ENCODE assay signal across 10 mouse cellular contexts in genomic region chr16:16557738-16558137, GRCm38 (mm10). TPM values are rescaled to one million over a fixed set of nuclear protein-coding genes. Genes with fewer than 3 reads are reported as not detected.
A peak's percentile ranks its signal among the peaks of the same experiment; 100 is the strongest.
DNase-seq lines count a peak whose midpoint lies in the region; ATAC-seq and TF ChIP-seq lines count a peak whose summit lies in the region.
"Had no signal": no experiment of that assay in that cellular context is flagged by ENCODE, and none has a peak within 500 bp of the region (broad histone marks: within the 10 kb centered on the region; RNA-seq: fewer than 3 reads in every experiment).

No protein-coding gene starts in this region.

- H3K4me1 ChIP-seq in cerebellum, adult 2 months (ENCODE audit: control insufficient read depth, insufficient read depth, low read length) = peaks cover 8% of the 10 kb centered on the region
- peaks cover 21% of the 10 kb centered on the region for H3K4me1 ChIP-seq in hindbrain, embryonic 12.5 days
- H3K4me1 ChIP-seq in midbrain, embryonic 13.5 days (replicated peaks) = peaks cover 41% of the 10 kb centered on the region

- TF ChIP-seq POLR2A in cerebellum, adult 2 months (IDR thresholded peaks at IDR 0.05; ENCODE audit: borderline replicate concordance, insufficient read depth, low read length) = no peak

- WGBS in cerebellum, adult 2 months = 18% methylated on average over 4 of the region's 4 CpGs
- WGBS in hindbrain, embryonic 12.5 days = 75% methylated on average over 4 of the region's 4 CpGs
- WGBS in midbrain, embryonic 13.5 days = 89% methylated on average over 4 of the region's 4 CpGs

- no peaks in the 10 kb centered on the region for H3K9me3 ChIP-seq in hindbrain, embryonic 12.5 days (replicated peaks)
- no peaks in the 10 kb centered on the region for H3K9me3 ChIP-seq in midbrain, embryonic 13.5 days
- H3K9me3 ChIP-seq: G1E had no signal

- ATAC-seq in hindbrain, embryonic 12.5 days (ENCODE audit: low FRiP score) = no peak
- ATAC-seq in midbrain, embryonic 13.5 days = no peak

- H3K4me3 ChIP-seq in cerebellum, adult 2 months (replicated peaks; ENCODE audit: insufficient read depth, low read depth, low read length) = peak overlapping the region; percentile 61
- H3K4me3 ChIP-seq in hindbrain, embryonic 12.5 days = no peak overlapping the region; the same call in 1 of the 2 replicates
- H3K4me3 ChIP-seq in midbrain, embryonic 13.5 days (replicated peaks) = peak overlapping the region; percentile 71

- no peak for DNase-seq in cerebellum, adult 2 months
- DNase-seq in cerebellum, adult 18-20 months = no peak
- DNase-seq in brain, adult 2 months (ENCODE audit: low read depth, low spot score) = peak; percentile 75
- no peak for DNase-seq in kidney, postnatal 25 days
- DNase-seq in thymus, postnatal 36 days = no peak
- no peak for DNase-seq in heart, postnatal 4 days
- DNase-seq: kidney, postnatal 14 days had no signal

- no peak for TF ChIP-seq CTCF in cerebellum, adult 2 months (IDR thresholded peaks at IDR 0.05; ENCODE audit: borderline replicate concordance, insufficient read depth, low read depth, low read length)

- H3K27ac ChIP-seq in cerebellum, adult 2 months (ENCODE audit: insufficient read depth, low read length) = peak overlapping the region; percentile 69; the same call in 1 of the 2 replicates
- no peak overlapping the region for H3K27ac ChIP-seq in hindbrain, embryonic 12.5 days
- H3K27ac ChIP-seq in midbrain, embryonic 13.5 days = no peak overlapping the region

- H3K36me3 ChIP-seq in hindbrain, embryonic 12.5 days = no peaks in the 10 kb centered on the region
- no peaks in the 10 kb centered on the region for H3K36me3 ChIP-seq in midbrain, embryonic 13.5 days
- H3K36me3 ChIP-seq: G1E had no signal

- peak overlapping the region; percentile 61 for H3K4me2 ChIP-seq in hindbrain, embryonic 12.5 days (replicated peaks)
- peak overlapping the region; percentile 64 for H3K4me2 ChIP-seq in midbrain, embryonic 13.5 days (replicated peaks)

- 0 out of 2 replicates have a peak overlapping the region, but pooled peaks have one; percentile 35 for H3K9ac ChIP-seq in hindbrain, embryonic 12.5 days
- H3K9ac ChIP-seq in midbrain, embryonic 13.5 days (replicated peaks) = peak overlapping the region; percentile 44; the same call in 1 of the 2 replicates

- no peaks in the 10 kb centered on the region for H3K27me3 ChIP-seq in cerebellum, adult 2 months (ENCODE audit: control insufficient read depth, insufficient read depth, low read length)
- H3K27me3 ChIP-seq in hindbrain, embryonic 12.5 days = no peaks in the 10 kb centered on the region
- H3K27me3 ChIP-seq in midbrain, embryonic 13.5 days = no peaks in the 10 kb centered on the region

RNA-seq across cellular contexts. Expression of gene Fgd4, which starts 42.6 kb away (rescaled TPM):
- polyA plus RNA-seq in cerebellum, adult 2 months (2012; rRNA removed) = 12.5 and 14.8 TPM in 2 replicates
- 23.6 and 24.7 TPM in 2 replicates for polyA plus RNA-seq in hindbrain, embryonic 12.5 days (2016; fragmentation: Nextera tagmentation; extraction: Ambion mirVana)
- polyA plus RNA-seq in midbrain, embryonic 13.5 days (2015; fragmentation: Nextera tagmentation; extraction: Ambion mirVana) = 26.2 and 26.8 TPM in 2 replicates
- total RNA-seq in heart, postnatal 4 days (2021) = 10 to 100 TPM; 17.7 to 22.5 TPM
